Mouse (Mus musculus): ENCODE measurements around the gene Uqcc2. TPM values are rescaled to one million over a fixed set of nuclear protein-coding genes. Genes with fewer than 3 reads are reported as not detected.

Uqcc2 gene
- polyA plus RNA-seq, 1 experiment from 2014 or later, result 345 TPM

GRCm38 (mm10) chr17:27074849-27075745 lies 58.6 kb downstream of the Uqcc2 start:
- H3K9me3 ChIP-seq (ENCODE audit: control insufficient read depth, low read length), result no peaks in the 10 kb centered on the region
- 80% methylated on average over 17 of the region's 17 CpGs for WGBS
- H3K27ac ChIP-seq (ENCODE audit: low read depth, low read length), result no peak overlapping the region
- H3K36me3 ChIP-seq (ENCODE audit: control insufficient read depth, insufficient read depth, low read length), result no peaks in the 10 kb centered on the region
- no peak overlapping the region for H3K4me2 ChIP-seq (ENCODE audit: low read depth)
- H3K27me3 ChIP-seq (ENCODE audit: control insufficient read depth, insufficient read depth, low read length), result no peaks in the 10 kb centered on the region
- ATAC-seq (ENCODE audit: insufficient read depth, low FRiP score, low TSS enrichment), result no peak
- no peak overlapping the region for H3K9ac ChIP-seq (ENCODE audit: low read length)
- no peaks in the 10 kb centered on the region for H3K4me1 ChIP-seq (ENCODE audit: control insufficient read depth, insufficient read depth, low read length)
- no peak for DNase-seq (ENCODE audit: low spot score)
- H3K4me3 ChIP-seq (ENCODE audit: low read depth, low read length), result no peak overlapping the region

- no peaks in the 10 kb centered on the region for H3K9me3 ChIP-seq (ENCODE audit: control insufficient read depth, low read length)
- H3K4me1 ChIP-seq (ENCODE audit: control insufficient read depth, insufficient read depth, low read length), result no peaks in the 10 kb centered on the region
- H3K36me3 ChIP-seq (ENCODE audit: control insufficient read depth, insufficient read depth, low read length), result no peaks in the 10 kb centered on the region
- H3K4me2 ChIP-seq (ENCODE audit: low read depth), result no peak overlapping the region
- no peak for DNase-seq (ENCODE audit: low spot score)
- H3K9ac ChIP-seq (ENCODE audit: low read length), result no peak overlapping the region
- no peaks in the 10 kb centered on the region for H3K27me3 ChIP-seq (ENCODE audit: control insufficient read depth, insufficient read depth, low read length)
- no peak overlapping the region for H3K4me3 ChIP-seq (ENCODE audit: low read depth, low read length)
- no peak for ATAC-seq (ENCODE audit: insufficient read depth, low FRiP score, low TSS enrichment)
- WGBS, result 80% methylated on average over 6 of the region's 6 CpGs
- no peak overlapping the region for H3K27ac ChIP-seq (ENCODE audit: low read depth, low read length)
Measured at GRCm38 (mm10) chr17:27074236-27074635, 59.5 kb downstream of the Uqcc2 start.

GRCm38 (mm10) chr17:27073778-27074177 lies 59.9 kb downstream of the Uqcc2 start:
- no peak overlapping the region for H3K4me2 ChIP-seq (ENCODE audit: low read depth)
- WGBS, result 76% methylated on average over 9 of the region's 9 CpGs
- H3K27ac ChIP-seq (ENCODE audit: low read depth, low read length), result no peak overlapping the region

GRCm38 (mm10) chr17:27073126-27073525 lies 60.6 kb downstream of the Uqcc2 start:
- no peaks in the 10 kb centered on the region for H3K4me1 ChIP-seq (ENCODE audit: control insufficient read depth, insufficient read depth, low read length)
- H3K27ac ChIP-seq (ENCODE audit: low read depth, low read length), result no peak overlapping the region
- H3K36me3 ChIP-seq (ENCODE audit: control insufficient read depth, insufficient read depth, low read length), result no peaks in the 10 kb centered on the region
- no peak overlapping the region for H3K9ac ChIP-seq (ENCODE audit: low read length)
- H3K4me2 ChIP-seq (ENCODE audit: low read depth), result no peak overlapping the region
- no peaks in the 10 kb centered on the region for H3K27me3 ChIP-seq (ENCODE audit: control insufficient read depth, insufficient read depth, low read length)
- ATAC-seq (ENCODE audit: insufficient read depth, low FRiP score, low TSS enrichment), result no peak
- DNase-seq (ENCODE audit: low spot score), result no peak
- H3K9me3 ChIP-seq (ENCODE audit: control insufficient read depth, low read length), result no peaks in the 10 kb centered on the region
- 86% methylated on average over 5 of the region's 5 CpGs for WGBS
- H3K4me3 ChIP-seq (ENCODE audit: low read depth, low read length), result no peak overlapping the region

More at GRCm38 (mm10) chr17:27073778-27074177, 59.9 kb downstream of the Uqcc2 start:
- Histone ChIP-seq H3K9ac (ENCODE audit: low read length) (no peak overlapping the region), H3K4me1 (ENCODE audit: control insufficient read depth, insufficient read depth, low read length) (no peaks in the 10 kb centered on the region), H3K4me3 (ENCODE audit: low read depth, low read length) (no peak overlapping the region), H3K27me3 (ENCODE audit: control insufficient read depth, insufficient read depth, low read length) (no peaks in the 10 kb centered on the region), H3K36me3 (ENCODE audit: control insufficient read depth, insufficient read depth, low read length) (no peaks in the 10 kb centered on the region), H3K9me3 (ENCODE audit: control insufficient read depth, low read length) (no peaks in the 10 kb centered on the region)
- no peak for DNase-seq (ENCODE audit: low spot score)
- no peak for ATAC-seq (ENCODE audit: insufficient read depth, low FRiP score, low TSS enrichment)

Small RNAs within 50 kb of the gene (microRNA-seq; reads per million reads assigned to microRNA genes)
- gene Mir7677, result not detected

Other genes with a start within 250 kb of the Uqcc2 start
- gene Kifc5b, start 216.8 kb downstream of the Uqcc2 start, polyA plus RNA-seq (2014; fragmentation: Nextera tagmentation; extraction: Ambion mirVana), result 5.6 and 5.8 TPM in 2 replicates
- gene Phf1, start 200.9 kb downstream of the Uqcc2 start, polyA plus RNA-seq (2014; fragmentation: Nextera tagmentation; extraction: Ambion mirVana), result 5.8 and 6.4 TPM in 2 replicates
- 136 and 138 TPM in 2 replicates for gene Cuta, start 194.3 kb downstream of the Uqcc2 start, polyA plus RNA-seq (2014; fragmentation: Nextera tagmentation; extraction: Ambion mirVana)
- gene Syngap1, start 192.7 kb downstream of the Uqcc2 start, polyA plus RNA-seq (2014; fragmentation: Nextera tagmentation; extraction: Ambion mirVana), result 2.6 and 2.8 TPM in 2 replicates
- gene Zbtb9, start 160.7 kb downstream of the Uqcc2 start, polyA plus RNA-seq (2014; fragmentation: Nextera tagmentation; extraction: Ambion mirVana), result 13.5 and 14.1 TPM in 2 replicates
- gene Bak1, start 104.9 kb downstream of the Uqcc2 start, polyA plus RNA-seq (2014; fragmentation: Nextera tagmentation; extraction: Ambion mirVana), result 8.2 and 8.3 TPM in 2 replicates
- gene Itpr3, start 76.6 kb downstream of the Uqcc2 start, polyA plus RNA-seq (2014; fragmentation: Nextera tagmentation; extraction: Ambion mirVana), result 1.2 and 1.4 TPM in 2 replicates
- gene Ip6k3, start 33.9 kb upstream of the Uqcc2 start, polyA plus RNA-seq (2014; fragmentation: Nextera tagmentation; extraction: Ambion mirVana), result 0.25 and 0.26 TPM in 2 replicates
- 15.9 and 17.9 TPM in 2 replicates for gene Lemd2, start 70.6 kb upstream of the Uqcc2 start, polyA plus RNA-seq (2014; fragmentation: Nextera tagmentation; extraction: Ambion mirVana)